Mouse (Mus musculus) small intestine, adult 2 months (tissue): ENCODE data around the gene Plrg1.

ENCODE experiments used
- CTCF ChIP-seq: fragments of 200-500 bp; IDR thresholded peaks from 2 replicates; pipeline ENCODE4 v1.5.1; 2012; ENCODE audit warnings: low read depth, mild to moderate bottlenecking, control low read depth, inconsistent platforms, low read length, moderate library complexity, mixed read lengths; ENCODE audit not compliant: insufficient replicate concordance, insufficient read length; ENCODE audit errors: extremely low read depth
- POLR2A ChIP-seq: fragments of 200-500 bp; IDR thresholded peaks from 2 replicates; pipeline ENCODE4 v1.6.1; 2012; ENCODE audit warnings: low read depth, mild to moderate bottlenecking, control low read depth, inconsistent platforms, low read length, moderate library complexity

DNA sequence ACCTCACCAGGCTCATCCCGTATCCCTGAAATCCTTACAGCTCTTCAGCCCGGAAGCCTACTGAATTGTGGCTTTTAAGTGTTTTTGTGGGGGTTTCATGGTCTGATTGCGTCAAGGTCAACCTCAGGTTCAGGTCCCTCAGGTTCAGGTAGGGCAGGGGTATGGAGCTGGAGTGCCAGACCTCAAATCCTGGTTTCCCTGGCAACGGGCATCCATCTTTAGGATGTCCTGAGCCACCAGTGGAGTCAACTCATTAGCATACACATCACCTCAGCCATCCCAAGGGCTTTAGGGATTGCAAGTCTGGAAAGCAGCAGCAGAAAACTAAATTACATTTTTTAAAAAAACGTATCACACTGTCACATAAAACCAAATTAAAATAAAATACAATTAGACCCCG, 44.3 kb downstream of the Plrg1 start:
- TF ChIP-seq CTCF = no peak
- TF ChIP-seq POLR2A = no peak
